ENCODE assay signal across 1 mouse cellular context in genomic region chr15:97828901-97829338, GRCm38 (mm10).
TF ChIP-seq lines count a peak whose summit lies in the region.

No protein-coding gene starts in this region.

TF ChIP-seq in CH12.LX, 34 proteins besides CTCF, POLR2A, EP300 and RAD21 (continued from another document):
- TF ChIP-seq ETS1 (conservative IDR thresholded peaks at IDR 0.05; ENCODE audit: low read depth, low read length) (no peak), UBTF (IDR thresholded peaks at IDR 0.05; ENCODE audit: low read depth, low read length) (no peak), TCF12 (IDR thresholded peaks at IDR 0.05; ENCODE audit: low read depth, low read length) (no peak), MAFK (IDR thresholded peaks at IDR 0.05; ENCODE audit: insufficient replicate concordance, low read length) (no peak)
